Mouse (Mus musculus): ENCODE measurements around the gene Tmeff1.

Tmeff1 gene

DNA sequence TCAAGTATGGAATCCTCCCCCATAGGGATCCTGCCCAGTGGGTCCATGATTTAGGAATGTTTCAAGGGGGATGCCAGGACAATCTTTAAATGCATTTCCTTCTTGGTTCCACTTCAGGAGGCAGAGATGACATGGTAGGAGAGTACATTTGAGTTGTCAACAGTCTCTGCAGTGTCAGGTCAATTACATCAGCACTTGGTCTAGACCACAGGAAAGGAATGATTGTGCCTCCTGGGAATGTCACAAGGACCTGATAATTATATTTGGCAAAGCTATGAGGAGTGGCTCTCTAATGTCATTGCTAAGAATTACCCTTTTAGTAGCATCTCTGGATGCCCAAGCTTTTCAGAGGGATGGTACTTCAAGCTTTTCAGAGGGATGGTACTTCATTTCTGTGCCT, 20.0 kb upstream of the Tmeff1 start:
- DNase-seq (ENCODE audit: low spot score): no peak

DNA sequence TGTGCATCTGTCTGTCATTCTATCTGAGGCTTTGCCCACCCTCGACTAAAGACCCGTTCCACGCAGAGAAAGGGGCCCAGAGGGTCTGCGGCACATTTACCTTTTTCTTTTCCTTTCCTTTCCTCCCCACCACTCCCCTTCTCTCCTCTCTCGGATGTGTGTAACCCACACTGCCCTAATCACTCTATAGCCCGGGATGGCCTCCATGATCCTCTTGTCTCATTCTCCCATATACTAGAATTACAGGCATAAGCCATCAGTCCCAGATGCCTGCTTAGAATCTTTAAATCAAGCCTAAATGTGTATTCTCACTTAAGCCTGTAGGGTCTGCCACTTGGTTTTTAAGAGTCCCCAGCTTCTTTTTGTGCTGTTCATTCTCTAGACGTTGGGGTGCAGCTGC, 8.6 kb upstream of the Tmeff1 start:
- DNase-seq (ENCODE audit: low spot score): no peak

DNA sequence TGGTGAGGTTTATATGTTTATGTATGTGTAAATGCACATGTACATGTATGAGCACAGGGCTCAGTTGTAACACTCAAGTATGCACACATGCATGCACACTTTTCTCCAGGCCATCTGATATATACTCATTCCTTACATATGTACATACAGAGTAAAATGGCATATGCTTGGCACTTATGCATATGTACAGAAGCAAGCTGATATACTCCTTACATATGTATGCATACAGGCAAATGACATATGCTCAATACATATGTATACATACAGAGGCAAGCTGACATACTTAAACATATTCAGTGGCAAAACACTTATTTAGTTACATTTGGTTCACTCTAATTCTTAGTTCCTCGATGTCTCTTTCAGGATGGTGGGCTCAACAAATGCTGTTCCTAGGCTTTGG, 7.1 kb upstream of the Tmeff1 start:
- no peak for DNase-seq (ENCODE audit: low spot score)

DNA sequence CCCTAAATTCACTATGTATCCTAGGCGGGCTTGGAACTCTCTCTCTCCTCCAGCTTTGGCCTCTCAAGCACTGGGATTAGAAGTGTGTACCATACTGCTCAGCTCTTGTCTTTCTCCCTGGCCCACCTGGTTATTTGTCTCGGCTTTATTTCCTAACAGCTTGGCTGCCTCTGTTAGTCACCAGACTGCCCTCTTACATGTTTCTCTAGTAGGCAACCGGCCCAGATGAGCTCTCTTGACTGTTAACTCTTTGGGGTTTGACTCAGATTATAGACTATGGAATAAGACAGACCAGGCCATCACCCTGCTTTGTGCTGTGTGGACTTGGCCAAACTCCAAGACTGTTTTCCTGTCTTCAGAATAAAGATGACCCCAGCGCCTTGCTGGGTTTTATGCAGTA, 6.6 kb upstream of the Tmeff1 start:
- DNase-seq (ENCODE audit: low spot score): no peak

DNA sequence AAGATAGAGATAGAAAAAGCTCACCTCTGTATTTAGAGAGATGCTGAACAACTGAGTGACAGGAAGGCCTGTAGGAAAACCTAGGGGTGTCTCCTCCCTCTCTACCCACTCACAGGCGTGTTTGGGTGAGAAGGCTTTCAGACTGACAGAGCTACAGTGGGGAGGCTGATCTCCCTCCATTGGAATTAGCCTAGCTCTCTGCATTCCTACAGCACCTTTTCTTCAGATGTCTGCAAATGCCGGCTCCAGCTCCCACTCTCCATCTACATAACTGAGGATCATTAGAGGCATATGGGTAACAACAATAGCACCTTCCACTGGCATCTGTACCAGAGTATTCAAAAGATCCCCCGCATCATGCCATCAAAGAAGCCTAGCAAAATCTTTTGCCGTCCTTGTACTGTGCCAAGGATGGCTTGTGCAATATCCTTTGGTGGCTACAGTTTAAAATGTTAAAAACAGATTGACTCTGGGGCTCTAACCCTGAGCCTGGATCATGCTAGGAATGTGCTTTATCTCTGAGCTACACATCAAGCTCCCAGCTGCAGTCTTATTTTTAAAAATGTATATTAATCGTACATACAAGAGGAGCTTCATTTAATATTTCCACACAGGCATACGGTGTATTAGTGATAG, 5.4 kb upstream of the Tmeff1 start:
- no peak for DNase-seq (ENCODE audit: low spot score)

DNA sequence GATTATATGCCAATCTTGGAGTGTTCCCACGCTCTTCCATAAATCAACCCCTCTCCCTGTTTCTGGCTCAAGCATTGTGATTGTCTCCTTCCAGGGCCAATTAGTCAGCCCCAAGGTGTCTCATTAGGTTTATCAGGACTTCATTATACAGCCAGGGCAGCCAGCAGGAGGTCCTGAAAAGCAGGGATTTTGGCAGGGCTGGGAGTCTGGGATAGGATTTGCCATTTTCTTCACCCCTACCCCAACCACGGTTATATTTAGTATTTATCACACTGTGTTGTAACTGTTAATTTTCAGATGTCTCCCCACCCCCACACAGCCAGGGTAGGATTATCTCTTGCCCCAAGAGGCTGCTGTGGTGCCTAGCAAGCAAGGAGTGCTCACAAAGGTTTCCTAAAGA, 3.8 kb upstream of the Tmeff1 start:
- no peak for DNase-seq (ENCODE audit: low spot score)

DNA sequence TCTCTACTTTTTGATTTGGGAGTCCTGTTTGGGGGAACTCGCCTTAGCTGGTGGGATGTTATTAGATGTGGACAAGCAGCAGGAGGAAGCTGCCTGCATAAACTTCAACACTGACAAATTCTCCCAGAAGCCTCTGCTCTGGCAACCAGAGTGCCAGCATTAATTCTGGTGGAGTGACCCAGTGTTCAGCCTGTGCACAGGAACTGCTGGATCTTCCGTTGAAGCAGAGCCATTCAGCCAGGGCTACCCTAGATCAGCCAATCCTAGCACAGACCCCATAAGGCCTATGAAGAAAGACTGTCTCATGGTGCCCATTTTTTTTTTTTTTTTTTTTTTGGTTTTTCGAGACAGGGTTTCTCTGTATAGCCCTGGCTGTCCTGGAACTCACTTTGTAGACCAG, 3.0 kb upstream of the Tmeff1 start:
- no peak for DNase-seq (ENCODE audit: low spot score)

DNA sequence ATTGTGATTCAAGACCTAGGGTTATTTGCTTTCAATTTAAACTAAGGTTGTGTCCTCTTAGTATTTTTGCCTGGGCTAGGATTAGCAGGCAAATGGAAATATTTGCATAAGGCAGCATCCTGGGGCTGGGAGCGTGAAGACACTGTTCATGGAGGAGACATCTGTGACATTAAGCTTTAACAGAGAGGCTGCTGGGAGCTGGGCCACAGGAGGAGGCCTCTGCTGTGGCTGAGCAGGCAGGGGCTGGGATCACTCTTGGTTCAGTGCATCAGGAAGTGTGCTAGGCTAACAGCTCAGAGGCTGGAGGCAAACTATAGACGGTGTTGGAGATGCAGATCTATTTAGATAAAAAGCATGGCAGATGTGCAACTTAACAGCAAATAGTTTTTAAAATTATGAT, 2.0 kb upstream of the Tmeff1 start:
- peak; percentile 26 for DNase-seq (ENCODE audit: low spot score)

DNA sequence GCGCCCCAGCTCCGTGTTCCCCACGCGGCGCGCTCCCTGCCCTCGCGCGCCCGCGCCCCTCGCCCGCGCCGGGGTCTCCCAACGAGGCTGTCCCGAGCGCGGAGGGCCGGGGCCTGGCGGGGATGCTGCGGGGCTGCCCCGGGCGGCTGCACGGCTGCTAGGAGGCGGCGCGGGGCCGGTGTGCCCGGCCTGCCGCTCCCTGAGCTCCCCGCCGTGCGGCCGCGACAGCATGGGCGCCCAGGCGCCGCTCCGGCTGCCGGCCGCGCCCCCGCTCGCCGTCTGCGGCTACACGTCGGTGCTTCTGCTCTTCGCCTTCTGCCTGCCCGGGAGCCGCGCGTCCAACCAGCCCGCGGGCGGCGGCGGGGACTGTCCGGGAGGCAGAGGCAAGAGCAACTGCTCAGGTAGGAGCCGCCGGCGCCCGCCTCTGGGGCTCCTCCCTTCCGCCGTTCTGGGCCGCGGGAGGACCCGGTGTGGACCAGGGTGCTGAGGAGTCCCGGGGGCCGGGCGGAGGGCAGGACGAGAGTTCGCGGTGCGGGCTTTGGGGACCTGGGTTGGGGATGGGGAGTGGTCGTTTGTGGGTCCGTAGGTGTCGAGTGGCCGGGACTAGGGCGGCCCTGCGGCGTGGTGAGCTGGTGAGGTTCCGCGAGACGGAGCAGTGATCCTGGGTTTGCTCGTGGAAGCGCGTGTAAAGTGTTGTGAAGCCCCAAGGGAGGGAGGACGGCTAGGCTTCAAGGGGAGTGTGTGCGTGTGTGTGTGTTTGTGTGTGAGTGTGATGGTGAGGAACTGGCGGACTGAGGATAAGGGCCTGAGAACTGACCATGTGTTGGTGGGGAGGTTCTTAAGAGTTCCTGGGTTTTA, 496 bp downstream of the Tmeff1 start:
- DNase-seq (ENCODE audit: low spot score): peak; percentile 59

DNA sequence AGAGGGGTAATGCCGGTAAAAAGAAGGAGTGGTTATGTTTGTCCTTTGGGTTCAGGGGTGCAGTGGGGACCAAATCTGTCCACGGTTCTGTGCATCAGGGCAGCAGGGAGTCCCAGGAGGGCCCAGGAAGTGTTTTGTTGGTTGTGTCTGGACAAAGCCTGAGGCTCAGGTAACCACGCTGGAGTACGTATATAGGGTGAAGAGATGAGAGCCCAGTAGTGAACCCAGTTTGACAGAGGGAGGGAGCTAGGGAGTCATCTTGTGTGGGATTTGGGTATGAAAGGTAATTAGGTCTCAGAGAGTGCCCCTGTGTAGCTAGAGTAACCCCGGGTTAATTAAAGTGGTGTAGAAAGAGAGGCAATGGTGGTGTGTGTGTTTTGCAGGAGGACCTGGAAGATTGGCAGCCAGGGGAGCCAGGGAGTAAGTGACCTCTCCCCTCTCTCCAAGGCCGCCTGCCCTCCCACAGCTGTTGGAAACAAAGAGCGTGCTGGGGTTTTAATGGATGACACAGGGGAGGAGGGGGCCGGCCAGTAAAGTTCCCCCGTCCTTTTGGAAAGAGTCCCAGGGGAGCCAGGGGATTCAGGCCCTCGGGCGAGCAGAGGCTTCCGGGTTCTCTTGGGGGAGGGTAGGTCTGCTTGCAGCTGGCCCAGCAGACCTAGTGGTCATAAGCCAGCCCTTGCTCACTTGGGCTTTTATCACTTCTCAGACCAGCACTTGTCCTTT, 1.3 kb downstream of the Tmeff1 start:
- peak; percentile 89 for DNase-seq (ENCODE audit: low spot score)

DNA sequence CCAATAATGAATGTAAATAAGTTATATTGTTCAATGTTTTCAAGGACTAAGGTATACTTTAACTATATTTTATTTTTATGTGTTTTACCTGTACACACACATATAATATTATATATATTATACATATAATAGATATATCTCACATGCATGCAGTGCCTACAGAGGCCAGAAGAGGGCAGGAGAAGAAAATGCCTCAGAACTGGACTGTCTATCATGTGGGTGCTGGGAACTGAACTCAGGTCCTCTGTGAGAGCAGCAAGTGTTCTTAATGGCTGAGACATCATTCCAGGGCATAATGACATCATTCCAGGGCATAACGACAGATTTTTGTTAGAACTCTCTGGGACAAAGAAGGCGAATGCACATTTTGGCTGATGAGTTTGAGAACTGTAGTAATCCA, 2.6 kb downstream of the Tmeff1 start:
- no peak for DNase-seq (ENCODE audit: low spot score)

DNA sequence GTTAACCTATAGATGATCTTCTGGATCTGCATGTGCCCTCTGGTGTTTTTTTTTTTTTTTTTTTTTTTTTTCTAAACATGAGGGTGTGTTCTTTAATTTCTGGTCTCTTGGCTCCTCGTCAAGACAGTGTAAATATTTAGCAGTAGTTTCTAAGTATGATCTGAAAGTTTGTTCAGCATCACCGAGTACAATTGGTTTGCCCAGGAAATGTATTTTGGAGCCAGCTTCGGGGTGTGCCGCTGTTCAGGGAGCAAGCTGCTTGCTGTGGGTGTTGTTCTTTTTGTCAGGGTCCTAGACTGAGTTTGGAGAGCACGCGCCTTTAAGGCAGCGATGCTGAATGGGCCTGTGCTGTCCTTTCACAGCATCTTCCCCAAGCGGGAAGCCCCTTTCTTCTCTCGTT, 3.6 kb downstream of the Tmeff1 start:
- DNase-seq (ENCODE audit: low spot score): no peak

DNA sequence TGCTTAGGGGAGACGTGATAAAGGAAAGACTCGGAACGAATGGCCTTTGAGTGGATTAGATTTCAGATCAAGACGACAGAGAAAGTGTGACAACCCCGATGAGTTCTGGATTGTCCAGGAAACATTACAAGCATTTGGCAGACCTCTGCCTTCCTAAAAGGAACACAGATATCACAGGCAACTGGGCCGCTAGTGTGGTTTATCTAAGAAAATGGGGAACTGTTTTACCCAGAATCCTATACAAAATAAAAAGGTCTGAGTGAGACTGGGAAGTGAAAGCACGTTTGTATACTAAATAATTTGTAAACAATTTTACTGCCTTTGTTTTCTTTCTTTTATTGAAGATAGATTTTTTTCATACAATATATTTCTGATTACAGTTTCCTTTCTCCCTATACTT, 5.9 kb downstream of the Tmeff1 start:
- DNase-seq (ENCODE audit: low spot score): no peak

DNA sequence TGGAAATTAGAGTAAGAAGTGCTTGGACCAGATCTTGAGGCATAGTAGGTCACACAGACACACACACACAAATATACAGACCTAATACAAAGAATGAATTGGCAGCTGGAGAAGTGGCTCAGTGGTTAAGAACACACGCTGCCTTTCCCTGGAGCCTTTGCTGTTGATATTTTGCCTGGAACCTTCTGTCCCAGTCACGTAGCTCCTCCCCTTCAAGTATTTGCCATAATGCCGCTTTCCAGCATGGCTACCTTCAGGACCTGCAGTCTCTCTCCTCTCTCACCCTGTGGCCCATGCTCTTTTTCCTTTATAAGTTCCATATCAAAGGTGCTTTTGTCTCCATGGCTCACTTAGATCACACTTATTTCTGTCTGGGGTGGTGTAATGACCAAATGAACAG, 6.4 kb downstream of the Tmeff1 start:
- no peak for DNase-seq (ENCODE audit: low spot score)

DNA sequence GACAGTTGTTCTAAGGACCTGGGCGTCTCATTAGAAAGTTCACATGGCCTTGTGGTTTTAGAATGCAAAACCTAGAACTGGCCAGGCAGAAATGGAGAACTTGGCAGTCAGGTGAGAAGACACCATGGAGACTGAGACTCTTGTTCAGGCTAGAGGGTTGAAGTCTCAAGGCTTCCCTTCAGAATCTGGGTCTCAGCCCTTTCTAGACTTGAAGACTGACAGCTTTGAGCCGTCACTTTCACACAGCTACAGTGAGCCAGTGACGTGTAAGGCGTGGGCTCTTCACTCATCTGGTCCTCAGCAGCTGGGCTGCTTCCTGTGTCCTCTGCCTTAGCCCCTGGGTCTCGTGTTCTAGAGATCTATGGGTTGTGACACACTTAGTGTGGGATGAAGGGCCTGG, 7.4 kb downstream of the Tmeff1 start:
- DNase-seq (ENCODE audit: low spot score): no peak

DNA sequence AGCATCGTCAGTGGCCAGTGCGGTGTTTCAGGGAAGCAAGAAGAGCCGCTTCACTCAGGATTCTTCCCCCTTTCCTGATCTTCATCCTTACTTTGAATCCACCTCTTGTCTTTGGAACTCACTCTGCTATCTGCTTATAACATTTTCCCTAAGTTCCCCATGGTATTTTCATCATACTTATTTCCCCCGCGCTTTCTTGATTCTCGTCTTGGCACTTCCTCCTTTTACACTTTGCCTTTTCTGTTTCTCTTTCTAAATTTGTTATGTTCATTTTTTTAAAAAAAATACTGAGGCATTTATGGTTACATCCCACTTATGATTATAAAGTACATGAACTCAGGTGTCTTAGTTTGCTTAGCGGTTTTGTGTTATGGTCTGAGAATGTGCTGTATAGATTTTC, 7.9 kb downstream of the Tmeff1 start:
- no peak for DNase-seq (ENCODE audit: low spot score)

DNA sequence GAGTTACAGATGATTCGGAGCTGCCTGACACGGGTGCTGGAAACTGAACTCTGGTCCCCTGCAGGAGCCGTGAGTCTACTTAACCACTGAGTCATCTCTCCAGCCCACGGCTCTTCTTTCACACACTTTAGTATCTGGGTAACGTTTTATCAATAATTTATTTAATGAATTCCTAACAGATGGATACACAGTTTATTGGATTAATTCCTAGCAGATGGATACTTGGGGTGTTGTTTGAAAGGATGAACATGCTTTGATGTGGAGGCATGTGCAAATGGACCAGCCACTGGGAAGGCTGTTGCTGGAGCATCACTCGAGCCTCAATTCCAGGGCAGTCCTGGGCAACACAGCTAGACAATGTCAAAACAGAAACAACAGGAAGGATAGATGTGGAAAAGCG, 11.1 kb downstream of the Tmeff1 start:
- DNase-seq (ENCODE audit: low spot score): no peak

DNA sequence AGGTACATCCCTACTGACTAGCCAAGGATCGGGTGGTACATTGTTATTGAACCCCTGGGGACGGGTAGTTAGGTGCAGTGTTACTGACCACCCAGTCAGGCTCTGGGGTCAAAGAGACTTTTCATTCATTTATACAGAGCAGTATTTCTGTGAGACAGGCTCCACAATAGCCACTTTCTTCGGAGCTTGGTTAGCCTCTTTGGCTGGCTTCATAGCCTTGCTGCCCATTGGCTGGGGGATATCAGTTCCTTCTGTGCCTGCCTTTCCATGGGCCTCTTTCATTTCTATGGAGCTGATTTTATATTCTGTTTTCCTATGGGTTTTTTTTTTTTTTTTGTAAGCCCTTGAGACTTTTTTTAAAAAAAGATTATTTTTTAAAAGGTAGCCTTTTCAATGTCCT, 20.7 kb downstream of the Tmeff1 start:
- DNase-seq (ENCODE audit: low spot score): no peak

DNA sequence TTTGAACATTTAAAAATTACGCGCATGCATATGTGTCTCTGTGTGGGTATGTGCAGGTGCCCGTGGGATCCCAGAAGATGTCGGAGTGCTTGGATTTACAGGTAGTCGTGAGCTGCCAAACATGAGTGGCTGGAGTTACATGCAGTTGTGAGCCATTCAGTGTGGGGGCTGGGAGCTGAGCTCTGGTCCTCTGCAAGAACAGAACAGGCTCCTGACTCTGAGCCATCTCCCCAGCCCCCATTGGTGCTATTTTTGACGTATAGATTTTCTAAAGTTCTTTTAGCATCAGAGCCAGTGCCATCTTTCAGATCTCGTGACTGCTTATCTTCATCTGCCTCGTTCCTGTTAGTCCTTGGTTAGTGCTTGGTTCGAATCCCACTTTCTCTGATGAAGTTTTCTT, 24.5 kb downstream of the Tmeff1 start:
- no peak for DNase-seq (ENCODE audit: low spot score)

DNA sequence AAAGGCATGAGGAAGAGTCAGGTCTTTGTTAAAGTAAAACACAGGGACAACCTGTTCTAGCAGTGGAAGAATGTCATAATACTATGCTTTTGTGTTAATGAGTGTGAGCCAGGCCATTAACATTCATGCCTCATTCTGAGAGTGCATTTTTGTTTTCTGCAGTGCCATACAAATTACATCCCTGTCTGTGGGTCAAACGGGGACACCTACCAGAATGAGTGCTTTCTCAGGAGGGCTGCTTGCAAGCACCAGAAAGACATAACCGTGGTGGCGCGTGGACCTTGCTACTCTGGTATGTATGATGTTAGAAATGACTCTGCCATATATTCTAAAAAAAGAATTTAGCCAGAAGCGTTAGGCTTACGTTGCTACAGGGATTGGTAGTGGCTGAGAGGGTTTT, 25.3 kb downstream of the Tmeff1 start:
- DNase-seq (ENCODE audit: low spot score): no peak

DNA sequence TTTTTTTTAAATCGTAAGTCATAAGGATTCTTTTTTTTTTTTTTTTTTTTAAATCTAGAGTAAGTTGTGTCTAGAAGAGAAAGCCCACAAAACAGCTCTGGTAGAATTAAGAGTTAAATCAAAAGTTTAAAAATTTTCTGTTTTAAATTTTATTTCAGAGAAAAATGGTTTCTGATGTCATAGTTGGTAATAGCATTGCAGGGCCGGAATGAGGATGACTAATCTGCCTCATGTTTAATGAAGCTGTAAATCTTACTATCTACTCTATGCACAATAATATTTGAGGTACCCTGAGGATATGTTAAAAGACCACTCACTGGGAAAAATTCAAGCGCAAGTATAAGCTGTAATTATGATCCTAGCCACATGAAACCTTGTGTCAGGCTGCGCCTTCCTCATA, 30.5 kb downstream of the Tmeff1 start:
- DNase-seq (ENCODE audit: low spot score): no peak

DNA sequence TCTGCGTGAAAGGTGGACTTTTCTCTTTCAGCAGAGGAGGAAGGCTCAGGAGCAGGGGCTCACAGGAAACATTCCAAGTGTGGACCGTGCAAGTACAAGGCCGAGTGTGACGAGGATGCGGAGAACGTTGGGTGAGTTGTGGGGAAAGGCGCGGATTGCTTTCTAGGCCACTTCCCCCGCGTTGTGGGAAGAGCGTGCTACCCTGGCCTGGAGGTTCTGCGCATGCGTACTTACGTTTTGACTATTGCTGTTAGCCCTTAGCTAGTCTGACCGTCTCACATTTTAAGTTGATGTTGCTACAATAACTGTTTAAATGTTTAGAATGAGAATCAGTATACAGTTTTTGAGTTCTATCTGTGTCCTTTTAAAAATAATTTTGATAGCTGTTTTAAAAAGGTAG, 32.2 kb downstream of the Tmeff1 start:
- DNase-seq (ENCODE audit: low spot score): no peak

DNA sequence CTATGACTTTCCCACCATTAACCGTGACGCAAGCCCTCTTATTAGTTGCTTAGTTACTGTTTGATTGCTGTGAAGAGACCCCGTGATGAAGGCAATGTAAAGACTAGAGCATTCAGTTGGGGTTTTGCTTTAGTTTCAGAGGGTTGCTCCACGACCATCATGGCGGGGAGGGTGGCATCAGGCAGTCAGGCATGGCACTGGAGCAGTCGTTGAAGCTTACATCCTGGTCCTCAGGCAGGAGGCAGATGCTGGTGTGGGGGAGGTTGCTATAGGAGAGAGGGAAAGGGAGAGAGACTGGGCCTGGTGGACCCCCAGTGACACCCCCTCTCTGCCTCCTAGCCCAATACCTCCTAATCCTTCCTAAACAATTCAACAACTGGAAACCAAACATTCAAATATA, 35.1 kb downstream of the Tmeff1 start:
- DNase-seq (ENCODE audit: low spot score): no peak
